Mouse (Mus musculus) embryonic facial prominence, embryonic 13.5 days (tissue): ENCODE results near the gene Vipr2. TPM values are rescaled to one million over a fixed set of nuclear protein-coding genes. Genes with fewer than 3 reads are reported as not detected.

Experiments used
- ATAC-seq: fragments of 200-750 bp; cut with Nextera tagmentation; 2 replicates; pipeline ENCODE4 v1.8.0; 2017; ENCODE audit warnings: low read depth; ENCODE audit not compliant: insufficient number of reproducible peaks, insufficient read depth, low FRiP score, low TSS enrichment
- H3K27ac ChIP-seq: fragments of 300-500 bp; sonication (generic); 2 replicates; pipeline ENCODE4 v1.5.1; 2015; ENCODE audit warnings: moderate library complexity, mild to moderate bottlenecking, inconsistent platforms
- H3K27me3 ChIP-seq: fragments of 300-500 bp; sonication (generic); 2 replicates; pipeline ENCODE4 v1.6.1; 2015; ENCODE audit warnings: mild to moderate bottlenecking, inconsistent platforms
- H3K36me3 ChIP-seq: fragments of 300-500 bp; sonication (generic); 2 replicates; pipeline ENCODE4 v1.6.1; 2015; ENCODE audit warnings: mild to moderate bottlenecking, inconsistent platforms
- H3K4me1 ChIP-seq: fragments of 300-500 bp; sonication (generic); 2 replicates; pipeline ENCODE4 v1.6.1; 2015; ENCODE audit warnings: inconsistent platforms
- H3K4me2 ChIP-seq: fragments of 300-500 bp; sonication (generic); 2 replicates; pipeline ENCODE4 v1.6.1; 2015; ENCODE audit warnings: moderate library complexity, mild to moderate bottlenecking, inconsistent platforms
- H3K4me3 ChIP-seq: fragments of 300-500 bp; sonication (generic); 2 replicates; pipeline ENCODE4 v1.5.1; 2015; ENCODE audit warnings: mild to moderate bottlenecking, inconsistent platforms
- H3K9ac ChIP-seq: fragments of 300-500 bp; sonication (generic); 2 replicates; pipeline ENCODE4 v1.6.1; 2015; ENCODE audit warnings: mild to moderate bottlenecking, inconsistent platforms
- H3K9me3 ChIP-seq: fragments of 300-500 bp; sonication (generic); 2 replicates; pipeline ENCODE4 v1.6.1; 2016; ENCODE audit warnings: inconsistent platforms
- WGBS: fragments of 180-500 bp; shearing (Covaris S2); methylation state at CpG from one replicate; pipeline ENCODE4 v1.1.7; 2015; ENCODE audit warnings: mixed read lengths; 5-methylcytosine and 5-hydroxymethylcytosine counted together
- polyA plus RNA-seq: library from polyadenylated mRNA; unstranded; fragments of >200 nt; fragmentation: Nextera tagmentation; extraction: Ambion mirVana; gene quantifications from 2 replicates; pipeline ENCODE4 v1.2.1, GENCODE M21; 2015

Gene Vipr2
- polyA plus RNA-seq, 1 experiment from 2014 or later, result 2.7 TPM

GRCm38 (mm10) chr12:116140605-116141004, 63.1 kb downstream of the Vipr2 start:
- Histone ChIP-seq H3K4me1 (no peaks in the 10 kb centered on the region), H3K36me3 (no peaks in the 10 kb centered on the region), H3K4me3 (no peak overlapping the region), H3K9ac (no peak overlapping the region), H3K9me3 (no peaks in the 10 kb centered on the region), H3K4me2 (no peak overlapping the region), H3K27me3 (no peaks in the 10 kb centered on the region), H3K27ac (no peak overlapping the region)
- WGBS, result 90% methylated on average over 2 of the region's 2 CpGs
- no peak for ATAC-seq

GRCm38 (mm10) chr12:116141816-116142215, 64.3 kb downstream of the Vipr2 start:
- H3K27me3 ChIP-seq, result no peaks in the 10 kb centered on the region
- no peak overlapping the region for H3K4me2 ChIP-seq
- 80% methylated on average over 2 of the region's 2 CpGs for whole genome bisulfite sequencing
- no peaks in the 10 kb centered on the region for H3K9me3 ChIP-seq
- no peaks in the 10 kb centered on the region for H3K36me3 ChIP-seq
- H3K27ac ChIP-seq, result no peak overlapping the region
- no peaks in the 10 kb centered on the region for H3K4me1 ChIP-seq
- H3K4me3 ChIP-seq, result no peak overlapping the region
- ATAC-seq, result no peak
- no peak overlapping the region for H3K9ac ChIP-seq

DNA sequence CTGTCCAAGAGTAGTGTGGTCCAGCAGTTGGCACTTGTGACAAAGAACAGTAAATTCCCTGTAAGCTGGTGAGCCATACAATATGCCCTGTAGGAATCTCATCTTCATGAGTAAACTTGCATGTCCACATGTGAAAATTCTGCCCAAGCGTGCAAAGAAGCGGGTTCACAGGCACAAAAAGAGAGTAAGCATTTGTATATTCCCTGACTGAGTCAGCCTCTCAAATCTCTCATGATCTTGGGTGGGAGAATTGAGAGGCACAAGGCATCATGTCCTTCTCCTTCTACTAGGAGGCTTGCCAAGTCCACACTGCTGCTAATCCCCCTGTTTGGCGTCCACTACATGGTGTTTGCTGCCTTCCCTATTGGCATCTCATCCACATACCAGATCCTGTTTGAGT, 64.9 kb downstream of the Vipr2 start:
- 81% methylated on average over 3 of the region's 3 CpGs for whole genome bisulfite sequencing
- ATAC-seq, result no peak

DNA sequence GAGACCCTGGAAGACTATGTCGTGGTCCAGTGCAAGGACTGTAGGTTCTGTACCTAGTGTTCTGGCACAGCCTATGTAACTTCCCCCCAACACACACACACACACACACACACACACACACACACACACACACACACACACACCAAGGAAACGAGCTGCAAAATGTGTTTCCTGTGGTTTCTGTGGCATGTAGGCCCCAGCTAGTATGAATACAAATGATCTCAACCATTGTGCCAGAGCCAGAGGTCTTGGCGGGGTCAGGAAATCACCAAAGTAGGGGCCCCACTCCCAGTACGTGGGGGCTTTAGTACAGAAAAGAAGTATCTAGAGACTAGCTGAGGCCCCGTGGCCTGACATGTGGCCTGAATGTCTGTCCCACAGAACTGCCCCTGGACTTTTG, 67.7 kb downstream of the Vipr2 start:
- Histone ChIP-seq H3K36me3 (no peaks in the 10 kb centered on the region), H3K27ac (no peak overlapping the region), H3K27me3 (no peaks in the 10 kb centered on the region), H3K9me3 (no peaks in the 10 kb centered on the region), H3K4me3 (no peak overlapping the region), H3K4me1 (0 out of 2 replicates have a peak, but pooled peaks cover 4% of the 10 kb centered on the region), H3K9ac (no peak overlapping the region), H3K4me2 (no peak overlapping the region)
- ATAC-seq, result no peak
- WGBS, result 53% methylated on average over 5 of the region's 5 CpGs

More for the DNA sequence above, 64.9 kb downstream of the Vipr2 start:
- no peaks in the 10 kb centered on the region for H3K9me3 ChIP-seq
- H3K36me3 ChIP-seq, result no peaks in the 10 kb centered on the region
- no peak overlapping the region for H3K27ac ChIP-seq
- no peak overlapping the region for H3K9ac ChIP-seq
- H3K4me3 ChIP-seq, result no peak overlapping the region
- H3K4me1 ChIP-seq, result 0 out of 2 replicates have a peak, but pooled peaks cover 4% of the 10 kb centered on the region
- H3K4me2 ChIP-seq, result no peak overlapping the region
- no peaks in the 10 kb centered on the region for H3K27me3 ChIP-seq

- Histone ChIP-seq H3K27me3 (no peaks in the 10 kb centered on the region), H3K4me1 (0 out of 2 replicates have a peak, but pooled peaks cover 4% of the 10 kb centered on the region), H3K9ac (no peak overlapping the region), H3K4me2 (no peak overlapping the region), H3K9me3 (no peaks in the 10 kb centered on the region), H3K27ac (no peak overlapping the region), H3K36me3 (no peaks in the 10 kb centered on the region), H3K4me3 (no peak overlapping the region)
- no peak for ATAC-seq
- WGBS, result 73% methylated on average over 1 of the region's 1 CpGs
These were observed 68.2 kb downstream of the Vipr2 start for GRCm38 (mm10) chr12:116145686-116146085.

- Histone ChIP-seq H3K4me1 (0 out of 2 replicates have a peak, but pooled peaks cover 4% of the 10 kb centered on the region), H3K36me3 (no peaks in the 10 kb centered on the region), H3K4me3 (no peak overlapping the region), H3K9me3 (no peaks in the 10 kb centered on the region), H3K27ac (no peak overlapping the region), H3K9ac (no peak overlapping the region), H3K4me2 (no peak overlapping the region), H3K27me3 (no peaks in the 10 kb centered on the region)
- WGBS, result 33% methylated on average over 8 of the region's 8 CpGs
- no peak for ATAC-seq
These were observed 69.6 kb downstream of the Vipr2 start for GRCm38 (mm10) chr12:116146996-116147634.

- 79% methylated on average over 9 of the region's 9 CpGs for WGBS
- Histone ChIP-seq H3K9me3 (no peaks in the 10 kb centered on the region), H3K4me3 (no peak overlapping the region), H3K4me1 (no peaks in the 10 kb centered on the region), H3K27me3 (no peaks in the 10 kb centered on the region), H3K36me3 (no peaks in the 10 kb centered on the region), H3K9ac (no peak overlapping the region), H3K27ac (no peak overlapping the region), H3K4me2 (no peak overlapping the region)
- ATAC-seq, result no peak
These were observed 75.4 kb downstream of the Vipr2 start for GRCm38 (mm10) chr12:116152866-116153428.

DNA sequence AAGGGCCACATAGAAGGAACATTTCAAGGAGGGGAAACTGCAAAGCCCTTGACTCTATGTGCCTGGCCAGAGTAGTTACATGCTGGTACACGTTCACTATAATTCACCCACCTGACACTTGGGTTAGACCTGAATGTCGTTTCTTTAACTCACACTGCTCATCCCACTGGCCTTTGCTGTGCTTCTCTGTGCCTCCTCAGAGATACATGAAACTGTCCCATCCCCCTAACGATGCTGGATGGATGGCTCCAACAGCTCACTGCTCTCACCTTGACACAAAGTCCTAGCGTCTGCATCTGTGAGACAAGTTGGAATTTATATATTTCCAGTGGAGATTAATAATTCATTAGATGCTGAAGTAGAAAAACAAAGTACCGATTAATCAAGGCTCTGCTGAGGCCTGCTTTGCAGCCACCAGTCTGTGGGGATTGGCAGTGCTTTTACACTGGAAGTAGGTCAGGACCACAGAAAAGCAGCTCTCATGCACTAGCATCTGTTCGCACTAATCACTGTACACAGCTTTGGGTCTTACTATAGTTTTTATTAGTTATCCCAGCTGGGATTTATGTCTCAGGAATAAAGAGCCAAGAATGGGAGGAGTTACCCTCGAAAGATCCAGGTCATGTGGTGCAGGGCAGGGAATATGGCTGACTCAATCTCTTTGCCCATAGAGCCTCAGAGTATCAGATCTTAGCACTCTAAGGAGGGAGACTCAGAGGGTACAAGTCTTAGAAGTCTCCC, 79.4 kb downstream of the Vipr2 start:
- Histone ChIP-seq H3K27me3 (no peaks in the 10 kb centered on the region), H3K4me1 (no peaks in the 10 kb centered on the region), H3K9ac (no peak overlapping the region), H3K4me3 (no peak overlapping the region), H3K27ac (no peak overlapping the region), H3K4me2 (no peak overlapping the region), H3K9me3 (no peaks in the 10 kb centered on the region), H3K36me3 (no peaks in the 10 kb centered on the region)
- ATAC-seq, result no peak
- WGBS, result 86% methylated on average over 7 of the region's 7 CpGs

DNA sequence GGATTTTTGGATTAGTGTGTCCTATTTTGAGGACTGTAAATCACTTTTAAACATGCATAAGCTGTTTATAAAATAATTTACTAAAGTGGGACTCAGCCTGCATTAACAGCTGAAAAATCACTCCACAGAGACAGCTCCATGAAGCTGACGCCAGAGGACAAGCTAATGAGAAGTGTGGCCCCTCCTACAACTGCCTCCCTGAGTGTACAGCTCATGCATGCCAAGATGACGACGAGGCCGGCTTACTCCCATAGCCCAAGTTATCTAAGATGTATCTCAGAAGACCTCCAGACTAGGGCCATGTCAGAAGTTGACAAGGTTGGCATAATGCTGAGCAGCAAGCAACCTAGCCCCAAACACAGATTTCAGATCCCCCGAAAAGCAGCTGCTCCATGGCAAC, 81.7 kb downstream of the Vipr2 start:
- Histone ChIP-seq H3K4me1 (no peaks in the 10 kb centered on the region), H3K4me3 (no peak overlapping the region), H3K9ac (no peak overlapping the region), H3K27me3 (no peaks in the 10 kb centered on the region), H3K9me3 (no peaks in the 10 kb centered on the region), H3K4me2 (no peak overlapping the region), H3K36me3 (no peaks in the 10 kb centered on the region), H3K27ac (no peak overlapping the region)
- no peak for ATAC-seq
- 80% methylated on average over 5 of the region's 5 CpGs for WGBS

GRCm38 (mm10) chr12:116159695-116160094, 82.2 kb downstream of the Vipr2 start:
- no peak overlapping the region for H3K9ac ChIP-seq
- H3K36me3 ChIP-seq, result no peaks in the 10 kb centered on the region
- no peak overlapping the region for H3K4me3 ChIP-seq
- no peak for ATAC-seq
- no peaks in the 10 kb centered on the region for H3K9me3 ChIP-seq
- no peak overlapping the region for H3K27ac ChIP-seq
- WGBS, result 91% methylated on average over 2 of the region's 2 CpGs
- H3K27me3 ChIP-seq, result no peaks in the 10 kb centered on the region
- H3K4me1 ChIP-seq, result no peaks in the 10 kb centered on the region
- H3K4me2 ChIP-seq, result no peak overlapping the region

GRCm38 (mm10) chr12:116165368-116165767, 87.8 kb downstream of the Vipr2 start:
- no peaks in the 10 kb centered on the region for H3K27me3 ChIP-seq
- no peaks in the 10 kb centered on the region for H3K36me3 ChIP-seq
- no peaks in the 10 kb centered on the region for H3K4me1 ChIP-seq
- no peak for ATAC-seq
- no peak overlapping the region for H3K4me3 ChIP-seq
- no peaks in the 10 kb centered on the region for H3K9me3 ChIP-seq
- H3K9ac ChIP-seq, result no peak overlapping the region
- H3K4me2 ChIP-seq, result no peak overlapping the region
- no peak overlapping the region for H3K27ac ChIP-seq

GRCm38 (mm10) chr12:116169666-116170065, 92.1 kb downstream of the Vipr2 start:
- ATAC-seq, result no peak
- Histone ChIP-seq H3K27ac (no peak overlapping the region), H3K4me2 (no peak overlapping the region), H3K27me3 (no peaks in the 10 kb centered on the region), H3K9me3 (no peaks in the 10 kb centered on the region), H3K36me3 (no peaks in the 10 kb centered on the region), H3K4me3 (no peak overlapping the region), H3K9ac (no peak overlapping the region), H3K4me1 (no peaks in the 10 kb centered on the region)
- 79% methylated on average over 5 of the region's 5 CpGs for WGBS
